ENCODE assay signal across 12 mouse cellular contexts in the genomic region with DNA sequence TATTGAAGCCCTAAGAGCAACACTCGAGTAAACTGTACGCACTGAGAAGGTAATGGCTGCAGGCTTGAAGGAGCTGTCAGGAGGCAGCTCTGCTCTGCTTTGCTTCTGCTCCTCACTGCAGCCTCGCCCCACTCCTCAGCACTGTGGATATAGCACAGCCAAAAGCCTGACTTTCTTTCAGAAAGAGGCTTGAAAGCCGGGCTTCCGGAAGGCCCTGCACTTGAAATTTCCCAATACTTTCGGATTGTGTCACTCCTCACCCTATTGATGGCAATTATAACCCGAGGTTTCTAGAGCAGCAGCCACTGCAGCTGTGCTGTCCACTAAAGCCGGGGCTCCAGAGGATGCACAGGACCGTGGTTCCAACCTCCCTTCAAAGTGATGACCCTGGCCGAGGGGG.
"Had no signal": no experiment of that assay in that cellular context is flagged by ENCODE, and none has a peak within 500 bp of the region (broad histone marks: within the 10 kb centered on the region; RNA-seq: fewer than 3 reads in every experiment).

No protein-coding gene starts in this region.

- DNase-seq: kidney, adult 8-10 months; layer of hippocampus, postnatal 36 days; liver; liver, embryonic 13.5 days; liver, postnatal 0 days; thymus, postnatal 4 days had no signal

- H3K9ac ChIP-seq: limb, embryonic 12.5 days; liver, embryonic 13.5 days; liver, postnatal 0 days; midbrain, embryonic 15.5 days; neural tube, embryonic 12.5 days had no signal

- H3K4me2 ChIP-seq: limb, embryonic 12.5 days; liver, embryonic 13.5 days; midbrain, embryonic 15.5 days; neural tube, embryonic 12.5 days had no signal

- H3K27me3 ChIP-seq: limb, embryonic 12.5 days; liver, embryonic 13.5 days; midbrain, embryonic 15.5 days; neural tube, embryonic 12.5 days had no signal

- H3K36me3 ChIP-seq: midbrain, embryonic 15.5 days had no signal

- H3K27ac ChIP-seq: limb, embryonic 12.5 days; liver, embryonic 13.5 days; macrophage; midbrain, embryonic 15.5 days; neural tube, embryonic 12.5 days had no signal

- ATAC-seq: inflammation-experienced regulatory T-cells, adult 6 months; intestine, postnatal 0 days; liver, postnatal 0 days; midbrain, embryonic 15.5 days had no signal

- H3K4me1 ChIP-seq: liver, embryonic 13.5 days; neural tube, embryonic 12.5 days had no signal

- H3K9me3 ChIP-seq: limb, embryonic 12.5 days; liver, embryonic 13.5 days; midbrain, embryonic 15.5 days; neural tube, embryonic 12.5 days had no signal

- H3K4me3 ChIP-seq: limb, embryonic 12.5 days; liver, embryonic 13.5 days; midbrain, embryonic 15.5 days; neural tube, embryonic 12.5 days had no signal
